Mouse (Mus musculus) left cerebral cortex, adult 18-20 months (tissue): ENCODE measurements around the gene Cyp27b1. TPM values are rescaled to one million over a fixed set of nuclear protein-coding genes. Genes with fewer than 3 reads are reported as not detected.
"Not testable (repeated sequence)": the region's sequence is repeated elsewhere in the genome, so short reads cannot be mapped to it uniquely, and the experiment has no call there.

Source experiments
- DNase-seq, 2 experiments: peaks; one replicate each; pipeline ENCODE4 v3.0.0; 2021 to 2022; ENCODE audit warnings: low spot score in 2 of 2, mixed read lengths in 1 of 2
- total RNA-seq, 2 experiments: library from RNA; stranded (reverse); gene quantifications; 2 replicates each; pipeline ENCODE4 v1.2.3; 2021

The Cyp27b1 gene
- total RNA-seq, 2 experiments from 2014 or later, result 0.30 to 0.45 TPM

GRCm38 (mm10) chr10:127049395-127050118 is 1.5 kb downstream of the Cyp27b1 start:
- no peak for DNase-seq

GRCm38 (mm10) chr10:127050119-127050474 is 2.0 kb downstream of the Cyp27b1 start:
- no peak for DNase-seq

- no peak for DNase-seq
These were observed 6.6 kb downstream of the Cyp27b1 start for GRCm38 (mm10) chr10:127054646-127055045.

GRCm38 (mm10) chr10:127055406-127055805 is 7.4 kb downstream of the Cyp27b1 start:
- no peak for DNase-seq

- no peak for DNase-seq
These were observed 8.4 kb downstream of the Cyp27b1 start for GRCm38 (mm10) chr10:127056490-127056889.

- DNase-seq, result peak; percentile 79 to 80
These were observed 10.1 kb downstream of the Cyp27b1 start for GRCm38 (mm10) chr10:127058161-127058560.

- DNase-seq, result no peak
These were observed 10.7 kb downstream of the Cyp27b1 start for GRCm38 (mm10) chr10:127058708-127059107.

GRCm38 (mm10) chr10:127059174-127059967 is 11.3 kb downstream of the Cyp27b1 start:
- DNase-seq, result no peak

GRCm38 (mm10) chr10:127059968-127060916 is 12.2 kb downstream of the Cyp27b1 start, which contains the start of gene March9:
TSS of gene March9 (minus strand) at chr10:127060184.
- peak; percentile 63 to 72 for DNase-seq

- DNase-seq, result no peak
These were observed 13.0 kb downstream of the Cyp27b1 start for GRCm38 (mm10) chr10:127061085-127061484.

- DNase-seq, result no peak
These were observed 13.5 kb downstream of the Cyp27b1 start for GRCm38 (mm10) chr10:127061513-127061912.

GRCm38 (mm10) chr10:127062101-127062500 is 14.1 kb downstream of the Cyp27b1 start:
- not testable (repeated sequence) for DNase-seq

- no peak for DNase-seq
These were observed 14.5 kb downstream of the Cyp27b1 start for GRCm38 (mm10) chr10:127062503-127062902.

- peak; percentile 97 to 98 for DNase-seq
These were observed 15.3 kb downstream of the Cyp27b1 start, which contains the start of gene Cdk4 for GRCm38 (mm10) chr10:127063239-127063872. TSS of gene Cdk4 (plus strand) at chr10:127063534.

- DNase-seq, result no peak
These were observed 16.1 kb downstream of the Cyp27b1 start for GRCm38 (mm10) chr10:127063913-127064870.

GRCm38 (mm10) chr10:127065981-127066380 is 17.9 kb downstream of the Cyp27b1 start:
- no peak for DNase-seq

GRCm38 (mm10) chr10:127066519-127067018 is 18.5 kb downstream of the Cyp27b1 start:
- DNase-seq, result no peak

GRCm38 (mm10) chr10:127068360-127069038 is 20.4 kb downstream of the Cyp27b1 start:
- no peak for DNase-seq
